Mouse (Mus musculus) left cerebral cortex, adult 2 months (tissue): ENCODE measurements around the gene Ccdc146. TPM values are rescaled to one million over a fixed set of nuclear protein-coding genes. Genes with fewer than 3 reads are reported as not detected.
A peak's percentile ranks its signal among the peaks of the same experiment; 100 is the strongest.

Experiments used
- DNase-seq, 2 experiments: peaks; one replicate each; pipeline ENCODE4 v3.0.0; 2021 to 2022; ENCODE audit warnings: low spot score in 2 of 2, mixed read lengths in 1 of 2; ENCODE audit errors: extremely low spot score in 1 of 2
- H3K27ac ChIP-seq: fragments of 200-600 bp; 2 replicates; pipeline ENCODE4 v1.8.1; 2022
- H3K4me3 ChIP-seq: fragments of 200-600 bp; 2 replicates; pipeline ENCODE4 v1.8.1; 2022
- CTCF ChIP-seq: fragments of 200-600 bp; IDR thresholded peaks from 2 replicates; pipeline ENCODE4 v1.8.1; 2022; ENCODE audit warnings: antibody characterized with exemption, mild to moderate bottlenecking, moderate library complexity
- intact Hi-C: fragments of 180-260 bp; cut with DNase I; formaldehyde crosslinking; loops from one replicate; pipeline ENCODE4 v1.15.1; 2025
- total RNA-seq, 2 experiments: library from RNA; stranded (reverse); gene quantifications; 2 replicates each; pipeline ENCODE4 v1.2.3; 2021

Ccdc146 gene
- total RNA-seq, 2 experiments from 2014 or later, result 0.20 to 0.40 TPM

DNA sequence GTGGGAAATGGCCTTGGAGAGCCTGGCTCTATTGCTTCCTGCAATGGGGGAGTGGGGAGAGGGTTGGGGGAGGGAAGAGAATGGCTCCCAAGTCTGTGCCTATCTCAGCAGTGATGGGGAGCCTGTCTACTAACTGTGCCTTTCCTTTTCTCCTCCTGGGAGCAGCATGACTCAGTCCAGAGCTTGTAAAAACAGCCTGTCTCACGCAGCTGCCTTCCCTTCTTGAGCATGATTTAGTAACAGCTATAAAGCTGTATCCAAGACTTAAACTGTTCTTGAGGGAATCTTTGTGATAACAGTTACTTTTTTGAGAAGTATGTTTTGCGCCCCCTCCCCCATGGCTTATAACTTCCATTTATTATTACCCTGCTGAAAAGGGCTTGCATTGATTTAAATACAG is 176.6 kb downstream of the Ccdc146 start:
- Histone ChIP-seq H3K4me3 (no peak overlapping the region), H3K27ac (no peak overlapping the region; the same call in 1 of the 2 replicates)
- peak in 1 of 2 experiments; percentile 20 for DNase-seq
- intact Hi-C loops, result loop anchor here (5.0 kb wide), 1 partner anchor 196 kb away; no protein-coding TSS in a partner anchor
- TF ChIP-seq CTCF, result no peak

DNA sequence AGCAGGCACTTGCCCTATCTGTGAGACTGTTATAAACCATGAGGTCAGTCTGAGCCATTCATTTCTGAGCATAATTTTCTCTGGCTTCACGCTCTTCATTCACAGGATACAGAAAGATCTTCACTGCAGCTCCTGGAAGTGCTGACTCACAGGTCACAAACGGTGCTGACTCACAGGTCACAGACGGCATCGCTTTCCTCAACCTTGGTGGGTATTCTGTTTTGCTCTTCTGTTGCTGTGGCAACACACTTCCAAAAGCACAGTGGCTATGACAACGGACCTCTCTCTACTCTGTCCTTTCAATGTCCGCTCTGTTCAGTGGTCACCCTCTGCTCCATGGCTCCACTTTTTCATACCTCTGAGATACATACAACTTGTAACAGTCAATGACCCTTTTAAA is 177.7 kb downstream of the Ccdc146 start:
- intact Hi-C loops, result loop anchor here (5.0 kb wide), 1 partner anchor 194 kb away; no protein-coding TSS in a partner anchor
- H3K27ac ChIP-seq, result no peak overlapping the region
- TF ChIP-seq CTCF, result no peak
- no peak for DNase-seq
- H3K4me3 ChIP-seq, result no peak overlapping the region

DNA sequence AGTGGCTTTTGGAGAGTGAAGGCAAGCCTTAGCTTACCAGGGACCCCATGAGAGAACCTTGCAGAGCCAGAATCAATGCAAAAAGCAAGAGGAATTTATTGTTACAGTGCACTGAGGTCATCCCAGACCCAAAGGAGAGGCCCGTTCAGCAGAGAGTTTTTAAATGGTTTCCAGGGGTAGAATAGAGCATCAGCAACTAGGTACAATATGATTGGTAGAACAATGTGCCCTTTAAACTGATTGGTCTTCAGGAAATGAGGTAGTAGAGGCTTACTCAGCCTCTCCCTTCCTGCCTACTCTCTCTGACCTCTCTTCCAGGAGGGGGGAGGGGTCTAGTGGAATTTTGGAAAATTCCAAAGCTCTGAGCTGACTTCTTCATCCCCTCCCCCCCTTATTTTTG is 179.2 kb downstream of the Ccdc146 start:
- DNase-seq, result no peak
- TF ChIP-seq CTCF, result no peak
- H3K4me3 ChIP-seq, result no peak overlapping the region
- intact Hi-C loops, result loop anchor here (5.0 kb wide), 1 partner anchor 193 kb away; no protein-coding TSS in a partner anchor
- H3K27ac ChIP-seq, result no peak overlapping the region

DNA sequence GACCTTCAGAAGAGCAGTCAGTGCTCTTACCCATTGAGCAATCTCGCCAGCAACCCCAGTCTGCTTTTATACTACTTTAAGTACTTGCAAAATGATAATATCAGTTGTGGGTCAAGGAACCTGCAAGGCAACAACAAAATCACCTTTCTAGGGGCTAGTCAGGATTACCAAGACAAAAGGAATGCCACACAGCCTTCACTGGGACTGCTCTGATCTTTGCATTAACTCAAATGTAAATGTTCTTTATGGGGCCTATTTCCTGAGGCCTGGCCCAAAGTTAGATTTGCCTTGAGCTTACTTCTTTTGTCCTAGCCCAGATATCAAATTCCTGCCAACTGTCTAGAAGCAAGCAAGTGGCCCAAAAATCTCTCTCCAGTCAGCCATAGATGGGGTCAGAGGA is 179.9 kb downstream of the Ccdc146 start:
- no peak overlapping the region for H3K4me3 ChIP-seq
- no peak overlapping the region for H3K27ac ChIP-seq
- no peak for TF ChIP-seq CTCF
- intact Hi-C loops, result no loop called here
- no peak for DNase-seq

Other genes starting within 250 kb of the Ccdc146 start
- 1 to 10 TPM; 4.6 to 6.4 TPM for gene Gsap, start 238.4 kb downstream of the Ccdc146 start, total RNA-seq
- gene Fgl2, start 52.0 kb downstream of the Ccdc146 start, total RNA-seq, result 1 to 10 TPM; 1.4 TPM
- gene Fam185a, start 281 bp upstream of the Ccdc146 start, total RNA-seq, result 10 to 100 TPM; 14.4 to 15.7 TPM
- gene Lrrc17, start 118.9 kb upstream of the Ccdc146 start, total RNA-seq, result under 1 TPM; 0.25 to 0.37 TPM
- gene Fbxl13, start 221.0 kb upstream of the Ccdc146 start, total RNA-seq, result under 1 TPM; 0.18 to 0.19 TPM
- 10 to 100 TPM; 19.2 to 20.9 TPM for gene Armc10, start 221.1 kb upstream of the Ccdc146 start, total RNA-seq